Mouse (Mus musculus) MEL (cell line): ENCODE data around the gene Cfap157.

Experiments used
- CTCF ChIP-seq, 3 experiments: IDR thresholded peaks in 2 of 3; conservative IDR thresholded peaks in 1 of 3; 2 replicates each; pipeline ENCODE4 v1.5.1; 2011 to 2012; ENCODE audit warnings: low read length in 3 of 3, low read depth in 2 of 3, mild to moderate bottlenecking in 2 of 3, improper control_type of control experiment in 1 of 3, inconsistent platforms in 1 of 3, mixed read lengths in 1 of 3, moderate library complexity in 1 of 3; ENCODE audit not compliant: control insufficient read depth in 1 of 3, insufficient read depth in 1 of 3, poor library complexity in 1 of 3, severe bottlenecking in 1 of 3
- ELF1 ChIP-seq: IDR thresholded peaks from 2 replicates; pipeline ENCODE4 v1.6.1; 2014; ENCODE audit warnings: low read depth, mild to moderate bottlenecking, inconsistent platforms, low read length, improper control_type of control experiment, moderate library complexity
- KAT2A ChIP-seq: conservative IDR thresholded peaks from 2 replicates; pipeline ENCODE4 v1.6.1; 2012; ENCODE audit warnings: low read depth, low read length, improper control_type of control experiment, inconsistent platforms
- MAX ChIP-seq: IDR thresholded peaks from 2 replicates; pipeline ENCODE4 v1.6.1; 2011; ENCODE audit warnings: low read length, improper control_type of control experiment
- POLR2A ChIP-seq, 2 experiments: IDR thresholded peaks; 2 replicates each; pipeline ENCODE4 v1.6.1; 2011 to 2012; ENCODE audit warnings: low read length in 2 of 2, mild to moderate bottlenecking in 2 of 2, control low read depth in 1 of 2, improper control_type of control experiment in 1 of 2, low read depth in 1 of 2, moderate library complexity in 1 of 2; ENCODE audit not compliant: control insufficient read depth in 1 of 2, insufficient read depth in 1 of 2, poor library complexity in 1 of 2

DNA sequence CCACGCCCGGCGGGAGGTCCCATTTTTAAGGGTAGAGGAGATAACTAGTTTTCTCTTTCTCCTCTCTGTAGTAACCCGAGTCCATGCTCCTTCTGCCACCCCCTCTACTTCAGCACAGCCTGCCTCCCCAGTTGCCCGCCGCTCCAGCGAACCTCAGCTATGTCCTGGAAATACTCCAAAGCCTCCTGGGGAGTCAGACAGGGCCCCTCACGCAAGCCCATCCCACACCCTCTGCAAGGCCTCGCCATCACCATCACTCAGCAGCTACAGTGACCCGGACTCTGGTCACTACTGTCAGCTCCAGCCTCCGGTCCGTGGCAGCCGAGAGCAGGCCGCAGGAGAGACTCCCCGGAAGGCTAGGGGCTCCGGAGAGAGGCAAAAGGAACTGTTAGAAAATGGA, 35.1 kb downstream of the Cfap157 start:
- TF ChIP-seq KAT2A: no peak
- no peak for TF ChIP-seq ELF1
- no peak for TF ChIP-seq CTCF (IDR thresholded peaks at IDR 0.05 in 2 of 3, conservative IDR thresholded peaks at IDR 0.05 in 1 of 3; ENCODE audit: control insufficient read depth in 1 of 3, insufficient read depth in 1 of 3, low read depth in 2 of 3, low read length in 3 of 3, poor library complexity in 1 of 3, severe bottlenecking in 1 of 3)
- no peak for TF ChIP-seq POLR2A (IDR thresholded peaks at IDR 0.05; ENCODE audit: control insufficient read depth in 1 of 2, insufficient read depth in 1 of 2, low read depth in 1 of 2, low read length in 2 of 2, poor library complexity in 1 of 2)
- TF ChIP-seq MAX: no peak
